Mouse (Mus musculus) kidney, embryonic 16.5 days (tissue): Measurements from ENCODE around the gene Aplnr. TPM values are rescaled to one million over a fixed set of nuclear protein-coding genes. Genes with fewer than 3 reads are reported as not detected.

Source experiments
- ATAC-seq: fragments of 200-750 bp; cut with Nextera tagmentation; 2 replicates; pipeline ENCODE4 v1.8.0; 2017; ENCODE audit warnings: moderate TSS enrichment; ENCODE audit not compliant: low FRiP score, low TSS enrichment
- H3K27ac ChIP-seq: fragments of 300-500 bp; sonication (generic); 2 replicates; pipeline ENCODE4 v1.5.1; 2014; ENCODE audit warnings: low read length
- H3K27me3 ChIP-seq: fragments of 300-500 bp; sonication (generic); 2 replicates; pipeline ENCODE4 v1.6.1; 2014; ENCODE audit warnings: low read length, control low read depth, mixed read lengths; ENCODE audit not compliant: insufficient read depth
- H3K36me3 ChIP-seq: fragments of 300-500 bp; sonication (generic); 2 replicates; pipeline ENCODE4 v1.6.1; 2014; ENCODE audit warnings: low read length, control low read depth, mixed read lengths; ENCODE audit not compliant: insufficient read depth
- H3K4me1 ChIP-seq: fragments of 300-500 bp; sonication (generic); 2 replicates; pipeline ENCODE4 v1.6.1; 2014; ENCODE audit warnings: low read length, control low read depth, mixed read lengths; ENCODE audit not compliant: insufficient read depth
- H3K4me2 ChIP-seq: fragments of 300-500 bp; sonication (generic); replicated peaks from 2 replicates; pipeline ENCODE4 v1.6.1; 2014; ENCODE audit warnings: low read depth, low read length
- H3K4me3 ChIP-seq: fragments of 300-500 bp; sonication (generic); 2 replicates; pipeline ENCODE4 v1.5.1; 2014; ENCODE audit warnings: mild to moderate bottlenecking, low read length
- H3K9ac ChIP-seq: fragments of 300-500 bp; sonication (generic); replicated peaks from 2 replicates; pipeline ENCODE4 v1.6.1; 2014; ENCODE audit warnings: low read length
- H3K9me3 ChIP-seq: fragments of 300-500 bp; sonication (generic); 2 replicates; pipeline ENCODE4 v1.6.1; 2016; ENCODE audit warnings: low read length, control low read depth
- WGBS: fragments of 180-500 bp; shearing (Covaris S2); extraction: QIAGEN DNeasy Blood & Tissue Kit; methylation state at CpG from one replicate; pipeline ENCODE4 v1.1.7; 2014; 5-methylcytosine and 5-hydroxymethylcytosine counted together
- polyA plus RNA-seq: library from polyadenylated mRNA; unstranded; fragments of >200 nt; fragmentation: Nextera tagmentation; extraction: Ambion mirVana; gene quantifications from 2 replicates; pipeline ENCODE4 v1.2.1, GENCODE M21; 2015

Aplnr gene
- polyA plus RNA-seq = 125 and 126 TPM in 2 replicates

GRCm38 (mm10) chr2:85136089-85136488 is at the start of gene Aplnr:
TSS of gene Aplnr (plus strand) at chr2:85136225.
- peak within 1 kb of the TSS; percentile 53 for H3K27ac ChIP-seq

GRCm38 (mm10) chr2:85088716-85089646 is 47.0 kb upstream of the Aplnr start:
- Histone ChIP-seq H3K4me2 (no peak overlapping the region), H3K36me3 (no peaks in the 10 kb centered on the region), H3K27ac (no peak overlapping the region), H3K4me3 (no peak overlapping the region), H3K4me1 (0 out of 2 replicates have a peak, but pooled peaks cover 4% of the 10 kb centered on the region), H3K27me3 (no peaks in the 10 kb centered on the region), H3K9ac (no peak overlapping the region), H3K9me3 (no peaks in the 10 kb centered on the region)
- WGBS = 52% methylated on average over 11 of the region's 11 CpGs
- peak; percentile 84 for ATAC-seq

More at GRCm38 (mm10) chr2:85136089-85136488, at the start of gene Aplnr:
- peak within 1 kb of the TSS; percentile 59 for H3K9ac ChIP-seq
- peak within 1 kb of the TSS; percentile 41 for H3K4me3 ChIP-seq
- H3K9me3 ChIP-seq = no peaks in the 10 kb centered on the region
- WGBS = 9% methylated on average over 4 of the region's 4 CpGs
- no peaks in the 10 kb centered on the region for H3K36me3 ChIP-seq
- peak within 1 kb of the TSS; percentile 11 for H3K4me2 ChIP-seq
- ATAC-seq = peak; percentile 64
- H3K4me1 ChIP-seq = 0 out of 2 replicates have a peak, but pooled peaks cover 3% of the 10 kb centered on the region
- no peaks in the 10 kb centered on the region for H3K27me3 ChIP-seq

- 93% methylated on average over 4 of the region's 4 CpGs for WGBS
- no peaks in the 10 kb centered on the region for H3K36me3 ChIP-seq
- H3K27ac ChIP-seq = no peak overlapping the region
- no peak for ATAC-seq
- H3K27me3 ChIP-seq = no peaks in the 10 kb centered on the region
- H3K9ac ChIP-seq = no peak overlapping the region
- no peaks in the 10 kb centered on the region for H3K9me3 ChIP-seq
- 0 out of 2 replicates have a peak, but pooled peaks cover 4% of the 10 kb centered on the region for H3K4me1 ChIP-seq
- no peak overlapping the region for H3K4me2 ChIP-seq
- H3K4me3 ChIP-seq = no peak overlapping the region
Measured at GRCm38 (mm10) chr2:85091325-85091724, 44.7 kb upstream of the Aplnr start.

GRCm38 (mm10) chr2:85093376-85093775 is 42.6 kb upstream of the Aplnr start:
- no peak overlapping the region for H3K9ac ChIP-seq
- ATAC-seq = no peak
- WGBS = 82% methylated on average over 1 of the region's 1 CpGs
- H3K4me3 ChIP-seq = no peak overlapping the region
- no peaks in the 10 kb centered on the region for H3K27me3 ChIP-seq
- 0 out of 2 replicates have a peak, but pooled peaks cover 4% of the 10 kb centered on the region for H3K4me1 ChIP-seq
- H3K9me3 ChIP-seq = no peaks in the 10 kb centered on the region
- H3K4me2 ChIP-seq = no peak overlapping the region
- H3K36me3 ChIP-seq = no peaks in the 10 kb centered on the region
- no peak overlapping the region for H3K27ac ChIP-seq

GRCm38 (mm10) chr2:85095906-85096305 is 40.1 kb upstream of the Aplnr start:
- H3K4me3 ChIP-seq = no peak overlapping the region
- ATAC-seq = no peak
- no peak overlapping the region for H3K4me2 ChIP-seq
- H3K36me3 ChIP-seq = no peaks in the 10 kb centered on the region
- 0 out of 2 replicates have a peak, but pooled peaks cover 3% of the 10 kb centered on the region for H3K4me1 ChIP-seq
- no peak overlapping the region for H3K27ac ChIP-seq
- H3K9me3 ChIP-seq = no peaks in the 10 kb centered on the region
- whole genome bisulfite sequencing = 54% methylated on average over 5 of the region's 5 CpGs
- H3K9ac ChIP-seq = no peak overlapping the region
- no peaks in the 10 kb centered on the region for H3K27me3 ChIP-seq

GRCm38 (mm10) chr2:85098014-85098413 is 38.0 kb upstream of the Aplnr start:
- Histone ChIP-seq H3K9me3 (no peaks in the 10 kb centered on the region), H3K4me1 (0 out of 2 replicates have a peak, but pooled peaks cover 3% of the 10 kb centered on the region), H3K4me2 (no peak overlapping the region), H3K36me3 (no peaks in the 10 kb centered on the region), H3K27me3 (no peaks in the 10 kb centered on the region), H3K27ac (no peak overlapping the region), H3K9ac (no peak overlapping the region), H3K4me3 (no peak overlapping the region)
- WGBS = 80% methylated on average over 2 of the region's 2 CpGs
- ATAC-seq = no peak

- peak overlapping the region; percentile 44; the same call in 1 of the 2 replicates for H3K27ac ChIP-seq
- H3K9ac ChIP-seq = no peak overlapping the region
- no peak overlapping the region for H3K4me2 ChIP-seq
- 0 out of 2 replicates have a peak, but pooled peaks cover 3% of the 10 kb centered on the region for H3K4me1 ChIP-seq
- no peak overlapping the region for H3K4me3 ChIP-seq
- H3K9me3 ChIP-seq = no peaks in the 10 kb centered on the region
- ATAC-seq = peak; percentile 82
- H3K36me3 ChIP-seq = no peaks in the 10 kb centered on the region
- H3K27me3 ChIP-seq = no peaks in the 10 kb centered on the region
- 48% methylated on average over 7 of the region's 7 CpGs for WGBS
Measured at GRCm38 (mm10) chr2:85098824-85099511, 37.1 kb upstream of the Aplnr start.

- no peak for ATAC-seq
- Histone ChIP-seq H3K36me3 (no peaks in the 10 kb centered on the region), H3K4me3 (no peak overlapping the region), H3K9me3 (no peaks in the 10 kb centered on the region), H3K9ac (no peak overlapping the region), H3K27me3 (no peaks in the 10 kb centered on the region), H3K4me2 (no peak overlapping the region), H3K27ac (no peak overlapping the region), H3K4me1 (peaks cover 14% of the 10 kb centered on the region; the same call in 1 of the 2 replicates)
- 75% methylated on average over 8 of the region's 8 CpGs for WGBS
Measured at GRCm38 (mm10) chr2:85103201-85103600, 32.8 kb upstream of the Aplnr start.

- Histone ChIP-seq H3K27ac (no peak overlapping the region), H3K36me3 (no peaks in the 10 kb centered on the region), H3K9me3 (no peaks in the 10 kb centered on the region), H3K9ac (no peak overlapping the region), H3K27me3 (no peaks in the 10 kb centered on the region), H3K4me1 (peaks cover 11% of the 10 kb centered on the region; the same call in 1 of the 2 replicates), H3K4me3 (no peak overlapping the region), H3K4me2 (no peak overlapping the region)
- 0 out of 2 replicates have a peak, but pooled peaks have one; percentile 33 for ATAC-seq
- 55% methylated on average over 11 of the region's 11 CpGs for WGBS
Measured at GRCm38 (mm10) chr2:85105426-85106013, 30.5 kb upstream of the Aplnr start.
